Mouse (Mus musculus) intestine, embryonic 16.5 days (tissue): ENCODE measurements around the gene Atp10a. TPM values are rescaled to one million over a fixed set of nuclear protein-coding genes. Genes with fewer than 3 reads are reported as not detected.

ENCODE experiments used
- ATAC-seq: fragments of 200-750 bp; cut with Nextera tagmentation; 2 replicates; pipeline ENCODE4 v1.8.0; 2017; ENCODE audit warnings: moderate TSS enrichment, moderate library complexity
- H3K27ac ChIP-seq: fragments of 300-500 bp; sonication (generic); 2 replicates; pipeline ENCODE4 v1.5.1; 2014; ENCODE audit warnings: mild to moderate bottlenecking, low read length
- H3K27me3 ChIP-seq: fragments of 300-500 bp; sonication (generic); replicated peaks from 2 replicates; pipeline ENCODE4 v1.6.1; 2014; ENCODE audit warnings: low read length, control low read depth, mixed read lengths; ENCODE audit not compliant: control insufficient read depth, insufficient read depth
- H3K36me3 ChIP-seq: fragments of 300-500 bp; sonication (generic); 2 replicates; pipeline ENCODE4 v1.6.1; 2014; ENCODE audit warnings: low read length, control low read depth; ENCODE audit not compliant: control insufficient read depth, insufficient read depth
- H3K4me1 ChIP-seq: fragments of 300-500 bp; sonication (generic); 2 replicates; pipeline ENCODE4 v1.6.1; 2014; ENCODE audit warnings: low read length, control low read depth, mixed read lengths; ENCODE audit not compliant: control insufficient read depth, insufficient read depth
- H3K4me2 ChIP-seq: fragments of 300-500 bp; sonication (generic); 2 replicates; pipeline ENCODE4 v1.6.1; 2014; ENCODE audit warnings: low read depth, low read length, control low read depth
- H3K4me3 ChIP-seq: fragments of 300-500 bp; sonication (generic); 2 replicates; pipeline ENCODE4 v1.5.1; 2014; ENCODE audit warnings: mild to moderate bottlenecking, low read length
- H3K9ac ChIP-seq: fragments of 300-500 bp; sonication (generic); 2 replicates; pipeline ENCODE4 v1.6.1; 2014; ENCODE audit warnings: low read depth, low read length
- H3K9me3 ChIP-seq: fragments of 300-500 bp; sonication (generic); 2 replicates; pipeline ENCODE4 v1.6.1; 2016; ENCODE audit warnings: low read length, control low read depth; ENCODE audit not compliant: control insufficient read depth
- WGBS: fragments of 180-500 bp; shearing (Covaris S2); extraction: QIAGEN DNeasy Blood & Tissue Kit; methylation state at CpG from one replicate; pipeline ENCODE4 v1.1.7; 2014; 5-methylcytosine and 5-hydroxymethylcytosine counted together
- polyA plus RNA-seq: library from polyadenylated mRNA; unstranded; fragments of >200 nt; fragmentation: Nextera tagmentation; extraction: Ambion mirVana; gene quantifications from 2 replicates; pipeline ENCODE4 v1.2.1, GENCODE M21; 2015

The Atp10a gene
- polyA plus RNA-seq = 1.8 and 2.2 TPM in 2 replicates

GRCm38 (mm10) chr7:58655866-58656265 lies at the start of gene Atp10a:
Gene Atp10a (plus strand): TSS chr7:58656166.
- no peak within 1 kb of the TSS for H3K4me2 ChIP-seq
- peaks cover 3% of the 10 kb centered on the region; the same call in 1 of the 2 replicates for H3K27me3 ChIP-seq
- H3K4me1 ChIP-seq = no peaks in the 10 kb centered on the region; the same call in 1 of the 2 replicates
- no peak within 1 kb of the TSS for H3K9ac ChIP-seq
- no peak within 1 kb of the TSS for H3K4me3 ChIP-seq
- H3K27ac ChIP-seq = no peak within 1 kb of the TSS
- no peak for ATAC-seq
- WGBS = 83% methylated on average over 6 of the region's 6 CpGs
- H3K36me3 ChIP-seq = no peaks in the 10 kb centered on the region
- H3K9me3 ChIP-seq = no peaks in the 10 kb centered on the region

DNA sequence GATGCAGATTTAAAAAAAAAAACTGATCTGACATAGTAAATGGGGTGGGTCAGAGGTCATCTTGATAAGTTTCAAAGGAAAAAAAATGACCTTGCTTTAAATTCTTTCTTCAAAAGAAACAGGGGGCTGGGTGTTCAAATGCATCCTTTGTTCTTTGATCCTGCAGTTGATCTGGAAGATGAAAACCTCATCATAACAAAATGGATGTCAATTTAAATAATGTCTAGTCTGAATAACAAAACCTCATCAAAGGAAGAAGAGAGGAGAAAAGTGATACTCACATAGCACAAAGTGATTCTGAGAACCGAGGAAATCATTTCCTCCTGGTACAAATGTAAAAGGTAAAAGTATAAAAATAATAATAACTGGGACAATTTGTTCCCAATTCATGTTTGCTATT lies 37.9 kb upstream of the Atp10a start:
- no peak overlapping the region for H3K27ac ChIP-seq
- no peak for ATAC-seq
- no peaks in the 10 kb centered on the region for H3K4me1 ChIP-seq
- WGBS = 64% methylated on average over 1 of the region's 1 CpGs
- H3K27me3 ChIP-seq = no peaks in the 10 kb centered on the region
- no peak overlapping the region for H3K9ac ChIP-seq
- no peaks in the 10 kb centered on the region for H3K36me3 ChIP-seq
- H3K4me2 ChIP-seq = no peak overlapping the region
- no peak overlapping the region for H3K4me3 ChIP-seq
- no peaks in the 10 kb centered on the region for H3K9me3 ChIP-seq

- Histone ChIP-seq H3K36me3 (no peaks in the 10 kb centered on the region), H3K27me3 (no peaks in the 10 kb centered on the region), H3K4me1 (no peaks in the 10 kb centered on the region), H3K27ac (no peak overlapping the region), H3K4me2 (no peak overlapping the region), H3K4me3 (no peak overlapping the region), H3K9me3 (no peaks in the 10 kb centered on the region), H3K9ac (no peak overlapping the region)
- no peak for ATAC-seq
- 62% methylated on average over 9 of the region's 9 CpGs for WGBS
These were observed 29.4 kb upstream of the Atp10a start for GRCm38 (mm10) chr7:58626305-58627155.

DNA sequence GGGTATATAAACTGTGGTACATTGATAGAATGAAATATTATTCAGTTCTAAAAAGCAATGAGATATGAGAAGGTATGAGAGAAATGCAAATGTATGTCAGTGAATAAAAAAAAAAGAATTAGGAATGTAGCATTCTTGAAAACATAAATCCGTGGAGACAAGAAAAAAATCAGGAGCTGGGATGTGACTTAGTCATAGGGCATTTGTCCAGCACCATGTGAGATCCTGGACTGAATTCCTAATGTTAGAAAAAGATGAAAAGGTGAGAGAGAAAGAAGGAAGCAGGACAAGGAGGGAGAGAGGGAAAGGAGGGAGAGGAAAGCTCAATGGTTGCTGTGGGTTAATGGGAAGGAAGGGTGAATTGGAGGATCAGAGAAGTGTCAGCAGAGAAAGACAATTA lies 28.6 kb upstream of the Atp10a start:
- Histone ChIP-seq H3K27me3 (no peaks in the 10 kb centered on the region), H3K9ac (no peak overlapping the region), H3K36me3 (no peaks in the 10 kb centered on the region), H3K27ac (no peak overlapping the region), H3K9me3 (no peaks in the 10 kb centered on the region), H3K4me3 (no peak overlapping the region), H3K4me1 (no peaks in the 10 kb centered on the region), H3K4me2 (no peak overlapping the region)
- WGBS = 60% methylated on average over 1 of the region's 1 CpGs
- no peak for ATAC-seq

- Histone ChIP-seq H3K9me3 (no peaks in the 10 kb centered on the region), H3K27me3 (no peaks in the 10 kb centered on the region), H3K36me3 (no peaks in the 10 kb centered on the region), H3K9ac (no peak overlapping the region), H3K4me3 (no peak overlapping the region), H3K4me2 (no peak overlapping the region), H3K4me1 (no peaks in the 10 kb centered on the region), H3K27ac (no peak overlapping the region)
- 86% methylated on average over 2 of the region's 2 CpGs for WGBS
- ATAC-seq = no peak
These were observed 26.7 kb upstream of the Atp10a start for GRCm38 (mm10) chr7:58629233-58629632.

DNA sequence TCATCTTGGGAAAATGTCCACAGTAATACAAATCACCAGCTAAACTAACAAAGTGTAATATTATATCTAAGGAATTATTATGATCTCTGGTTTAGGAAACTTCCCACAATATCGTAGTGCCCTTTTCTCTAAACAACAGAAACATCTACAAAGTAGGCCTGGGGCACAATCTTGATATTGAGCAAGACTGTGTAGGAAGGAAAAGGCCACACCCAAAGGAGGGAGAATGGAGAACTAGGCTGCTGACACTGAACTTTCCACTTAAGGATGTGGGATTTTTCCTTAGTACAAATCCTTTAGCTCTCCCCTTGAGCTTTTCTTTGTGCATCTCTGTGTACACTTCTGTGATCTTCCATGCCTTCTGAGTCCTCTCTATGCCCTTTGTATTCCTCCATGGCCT lies 22.3 kb upstream of the Atp10a start:
- Histone ChIP-seq H3K4me1 (no peaks in the 10 kb centered on the region), H3K9me3 (no peaks in the 10 kb centered on the region)

GRCm38 (mm10) chr7:58639676-58640075 lies 16.3 kb upstream of the Atp10a start:
- 80% methylated on average over 2 of the region's 2 CpGs for WGBS
- H3K9ac ChIP-seq = no peak overlapping the region

More for the DNA sequence above, 22.3 kb upstream of the Atp10a start:
- no peak overlapping the region for H3K9ac ChIP-seq
- no peak overlapping the region for H3K27ac ChIP-seq
- 68% methylated on average over 1 of the region's 1 CpGs for WGBS
- no peaks in the 10 kb centered on the region for H3K27me3 ChIP-seq
- no peaks in the 10 kb centered on the region for H3K36me3 ChIP-seq
- no peak overlapping the region for H3K4me3 ChIP-seq
- ATAC-seq = no peak
- H3K4me2 ChIP-seq = no peak overlapping the region

DNA sequence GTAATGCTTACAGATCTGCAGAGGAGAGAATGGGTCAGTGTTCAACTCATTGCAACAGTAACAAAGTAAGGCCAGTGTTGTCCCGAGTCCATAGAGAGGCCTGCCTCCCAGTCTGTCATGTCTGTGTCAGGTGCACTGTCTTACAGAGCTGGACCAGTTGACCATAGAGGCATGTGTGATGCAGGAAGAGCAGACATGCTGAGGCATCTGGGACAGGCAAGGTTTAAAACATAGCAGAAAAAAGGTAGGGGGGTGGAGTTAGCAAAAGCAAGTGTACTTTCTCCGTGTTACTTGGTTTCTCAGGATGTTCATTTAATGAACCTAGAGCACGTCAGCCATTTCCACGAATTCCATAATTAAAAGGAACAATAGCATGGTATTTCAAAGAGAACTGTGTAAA lies 15.5 kb upstream of the Atp10a start:
- H3K4me2 ChIP-seq = no peak overlapping the region
- H3K4me3 ChIP-seq = no peak overlapping the region
- no peak overlapping the region for H3K27ac ChIP-seq
- H3K36me3 ChIP-seq = no peaks in the 10 kb centered on the region
- no peaks in the 10 kb centered on the region for H3K27me3 ChIP-seq
- H3K9ac ChIP-seq = no peak overlapping the region
- H3K4me1 ChIP-seq = no peaks in the 10 kb centered on the region
- 83% methylated on average over 4 of the region's 4 CpGs for WGBS
- no peak for ATAC-seq
- H3K9me3 ChIP-seq = no peaks in the 10 kb centered on the region

More at GRCm38 (mm10) chr7:58639676-58640075, 16.3 kb upstream of the Atp10a start:
- no peak overlapping the region for H3K4me3 ChIP-seq
- H3K4me1 ChIP-seq = no peaks in the 10 kb centered on the region
- no peaks in the 10 kb centered on the region for H3K36me3 ChIP-seq
- H3K27ac ChIP-seq = no peak overlapping the region
- ATAC-seq = no peak
- H3K9me3 ChIP-seq = no peaks in the 10 kb centered on the region
- no peak overlapping the region for H3K4me2 ChIP-seq
- no peaks in the 10 kb centered on the region for H3K27me3 ChIP-seq

GRCm38 (mm10) chr7:58641916-58642315 lies 14.1 kb upstream of the Atp10a start:
- Histone ChIP-seq H3K4me2 (no peak overlapping the region), H3K9me3 (no peaks in the 10 kb centered on the region), H3K9ac (no peak overlapping the region), H3K4me1 (no peaks in the 10 kb centered on the region), H3K27me3 (no peaks in the 10 kb centered on the region), H3K27ac (no peak overlapping the region), H3K36me3 (no peaks in the 10 kb centered on the region), H3K4me3 (no peak overlapping the region)
- WGBS = 87% methylated on average over 3 of the region's 3 CpGs
- no peak for ATAC-seq
